Mouse (Mus musculus) left cerebral cortex, adult 6 months (tissue): ENCODE data around the gene Parp4. TPM values are rescaled to one million over a fixed set of nuclear protein-coding genes. Genes with fewer than 3 reads are reported as not detected.

Experiments
- long read RNA-seq, 2 experiments: library from polyadenylated mRNA; unstranded; transcript quantifications; one replicate each; pipeline ENCODE4 v2.0.0; 2019 to 2020
- polyA plus RNA-seq: library from polyadenylated mRNA; unstranded; fragments of <200 nt; fragmentation: Nextera tagmentation; gene quantifications from 2 replicates; pipeline ENCODE4 v1.2.3, GENCODE M21; 2021

The Parp4 gene
- polyA plus RNA-seq = 2.3 and 2.6 TPM in 2 replicates
- long read RNA-seq, experiment 1, partial matches to known transcripts = 5 of 6 reads
- long read RNA-seq, experiment 1, other reads (novel, unspliced or antisense) = 1 of 6 reads
- long read RNA-seq, experiment 2, partial matches to known transcripts = 1 of 2 reads
- long read RNA-seq, experiment 2, other reads (novel, unspliced or antisense) = 1 of 2 reads

DNA sequence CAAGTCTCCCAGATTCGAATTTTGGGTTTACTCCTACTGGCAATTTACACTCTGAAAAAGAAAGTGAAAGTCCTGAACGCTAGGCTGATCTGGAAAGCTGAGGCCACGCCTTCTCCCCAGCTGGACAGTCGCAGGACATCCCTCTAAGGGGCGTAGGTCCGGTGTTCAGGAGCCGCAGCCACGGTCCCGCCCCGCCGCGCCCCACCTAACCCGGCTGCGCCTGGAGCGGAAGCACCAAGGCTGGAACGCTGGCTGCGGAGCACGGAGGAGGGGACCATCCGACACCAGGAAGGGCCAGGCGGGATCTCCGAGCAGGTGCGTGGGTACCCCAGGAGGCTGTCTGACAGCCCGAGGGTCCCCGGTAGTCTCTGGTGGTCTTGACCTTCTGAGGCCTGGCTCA is at the start of gene Parp4, which contains the start of gene Cenpj:
Gene Parp4, plus strand, starts transcription at position 204 of the 400 bp plus-strand sequence.
Gene Cenpj, minus strand, starts transcription at position 10 of the 400 bp plus-strand sequence.

DNA sequence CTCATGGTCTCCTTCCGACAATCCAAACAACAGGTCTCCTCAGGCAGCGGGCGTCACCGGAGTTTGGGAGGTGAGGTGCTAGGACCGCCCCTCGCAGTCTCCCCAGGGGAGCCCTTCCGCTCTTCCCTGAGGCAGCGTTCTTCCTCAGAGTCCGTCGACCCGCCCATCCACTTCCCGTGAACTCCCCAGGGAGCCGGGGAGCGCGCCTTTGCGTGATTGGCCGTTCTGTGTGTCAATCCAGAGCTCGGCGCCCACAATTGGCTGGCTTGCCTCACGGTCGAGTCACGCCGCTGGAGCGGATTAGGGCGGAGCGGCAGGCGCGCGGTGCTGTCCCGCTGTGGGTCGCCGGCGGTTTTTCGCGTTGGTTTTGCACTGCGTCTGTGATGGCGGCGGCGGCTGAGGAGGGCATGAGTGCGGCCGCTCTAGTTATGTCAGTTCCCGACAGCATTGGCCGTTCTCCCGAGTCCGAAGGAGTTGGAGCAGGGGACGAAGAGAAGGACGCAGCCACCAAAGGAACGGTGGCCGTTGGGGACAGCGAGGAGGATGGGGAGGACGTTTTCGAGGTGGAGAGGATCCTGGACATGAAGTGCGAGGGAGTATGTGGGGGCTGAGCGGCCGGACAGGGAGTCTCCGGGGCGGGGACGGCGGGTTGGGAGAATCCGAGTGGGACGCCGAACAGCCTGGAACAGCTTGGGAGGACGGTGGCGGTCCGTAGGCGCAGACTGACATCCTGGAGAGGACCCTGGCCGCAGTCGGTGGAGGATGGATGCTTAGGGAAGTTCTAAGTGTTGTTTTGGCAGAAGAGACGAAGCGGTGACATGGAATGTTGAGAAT is 92.8 kb downstream of the Parp4 start, which contains the start of gene Mphosph8:
Gene Mphosph8, plus strand, starts transcription at position 280 of the 834 bp plus-strand sequence.

Other genes with a start within 250 kb of the Parp4 start
- 0.04 TPM in 1 of 2 replicates, not detected in the other for gene Atp12a, start 210.6 kb upstream of the Parp4 start, polyA plus RNA-seq
- gene Rnf17, start 173.0 kb upstream of the Parp4 start, polyA plus RNA-seq = 0.54 and 0.66 TPM in 2 replicates
- gene Cenpj, start 194 bp upstream of the Parp4 start, polyA plus RNA-seq = 0.79 and 0.85 TPM in 2 replicates
- 41.1 and 61.0 TPM in 2 replicates for gene Mphosph8, start 92.6 kb downstream of the Parp4 start, polyA plus RNA-seq
- gene Pspc1, start 202.7 kb downstream of the Parp4 start, polyA plus RNA-seq = 12.4 and 19.3 TPM in 2 replicates
- 10.9 and 12.7 TPM in 2 replicates for gene Zmym5, start 236.1 kb downstream of the Parp4 start, polyA plus RNA-seq